Mouse (Mus musculus) lung, postnatal 0 days (tissue): ENCODE results near the gene Urb1. TPM values are rescaled to one million over a fixed set of nuclear protein-coding genes. Genes with fewer than 3 reads are reported as not detected.
A peak's percentile ranks its signal among the peaks of the same experiment; 100 is the strongest.
"Not testable (repeated sequence)": the region's sequence is repeated elsewhere in the genome, so short reads cannot be mapped to it uniquely, and the experiment has no call there.

Source experiments
- ATAC-seq: fragments of 200-750 bp; cut with Nextera tagmentation; 2 replicates; pipeline ENCODE4 v1.8.0; 2017; ENCODE audit warnings: moderate library complexity
- DNase-seq: peaks from one replicate; pipeline ENCODE4 v3.0.0-alpha.2; 2016; ENCODE audit warnings: low spot score
- H3K27ac ChIP-seq: fragments of 300-500 bp; sonication (generic); 2 replicates; pipeline ENCODE4 v1.5.1; 2014; ENCODE audit warnings: antibody characterized with exemption, mild to moderate bottlenecking, low read length, mixed read lengths
- H3K27me3 ChIP-seq: fragments of 300-500 bp; sonication (generic); replicated peaks from 2 replicates; pipeline ENCODE4 v1.6.1; 2014; ENCODE audit warnings: low read length, mixed read lengths; ENCODE audit not compliant: insufficient read depth
- H3K36me3 ChIP-seq: fragments of 300-500 bp; sonication (generic); 2 replicates; pipeline ENCODE4 v1.6.1; 2014; ENCODE audit warnings: low read length, mixed read lengths; ENCODE audit not compliant: insufficient read depth
- H3K4me1 ChIP-seq: fragments of 300-500 bp; sonication (generic); 2 replicates; pipeline ENCODE4 v1.6.1; 2014; ENCODE audit warnings: antibody characterized with exemption, low read depth, low read length, mixed read lengths; ENCODE audit not compliant: insufficient read depth
- H3K4me2 ChIP-seq: fragments of 300-500 bp; sonication (generic); replicated peaks from 2 replicates; pipeline ENCODE4 v1.6.1; 2014; ENCODE audit warnings: low read depth, mild to moderate bottlenecking, low read length, moderate library complexity, mixed read lengths
- H3K4me3 ChIP-seq: fragments of 300-500 bp; sonication (generic); 2 replicates; pipeline ENCODE4 v1.5.1; 2014; ENCODE audit warnings: low read depth, low read length
- H3K9ac ChIP-seq: fragments of 300-500 bp; sonication (generic); replicated peaks from 2 replicates; pipeline ENCODE4 v1.6.1; 2014; ENCODE audit warnings: low read depth, mild to moderate bottlenecking
- H3K9me3 ChIP-seq: fragments of 300-500 bp; sonication (generic); 2 replicates; pipeline ENCODE4 v1.6.1; 2016; ENCODE audit warnings: low read length, mixed read lengths
- CTCF ChIP-seq: IDR thresholded peaks from 2 replicates; pipeline ENCODE4 v1.5.1; 2016; ENCODE audit warnings: antibody characterized with exemption, mild to moderate bottlenecking
- EP300 ChIP-seq: IDR thresholded peaks from 2 replicates; pipeline ENCODE4 v1.6.1; 2016; ENCODE audit warnings: antibody characterized with exemption, mild to moderate bottlenecking, control low read depth
- WGBS: fragments of 180-500 bp; shearing (Covaris S2); extraction: QIAGEN DNeasy Blood & Tissue Kit; methylation state at CpG from one replicate; pipeline ENCODE4 v1.1.7; 2014; 5-methylcytosine and 5-hydroxymethylcytosine counted together
- polyA plus RNA-seq: library from polyadenylated mRNA; unstranded; fragments of >200 nt; fragmentation: Nextera tagmentation; extraction: Ambion mirVana; gene quantifications from 2 replicates; pipeline ENCODE4 v1.2.1, GENCODE M21; 2015

The Urb1 gene
- polyA plus RNA-seq, 1 experiment from 2014 or later = 2.7 TPM

- no peak for DNase-seq
- Histone ChIP-seq H3K4me2 (no peak within 1 kb of the TSS), H3K36me3 (no peaks in the 10 kb centered on the region), H3K27ac (0 out of 2 replicates have a peak within 1 kb of the TSS, but pooled peaks have one; percentile 4), H3K9me3 (no peaks in the 10 kb centered on the region), H3K4me3 (no peak within 1 kb of the TSS), H3K4me1 (peaks cover 11% of the 10 kb centered on the region; the same call in 1 of the 2 replicates), H3K9ac (no peak within 1 kb of the TSS), H3K27me3 (no peaks in the 10 kb centered on the region)
- WGBS = 65% methylated on average over 7 of the region's 7 CpGs
- ATAC-seq = no peak
- peak; percentile 34 for TF ChIP-seq CTCF
- TF ChIP-seq EP300 = no peak
These were observed 16.2 kb upstream of the Urb1 start, which contains the start of gene Eva1c for GRCm38 (mm10) chr16:90826457-90826856. Eva1c (plus strand) TSS chr16:90826719.

- H3K27me3 ChIP-seq = no peaks in the 10 kb centered on the region
- H3K36me3 ChIP-seq = no peaks in the 10 kb centered on the region
- DNase-seq (no peak), ATAC-seq (no peak)
- WGBS = 82% methylated on average over 5 of the region's 5 CpGs
- TF ChIP-seq CTCF (no peak), EP300 (no peak)
- no peak overlapping the region for H3K4me2 ChIP-seq
- H3K4me3 ChIP-seq = no peak overlapping the region
- H3K9ac ChIP-seq = no peak overlapping the region
- 0 out of 2 replicates have a peak overlapping the region, but pooled peaks have one; percentile 4 for H3K27ac ChIP-seq
- H3K9me3 ChIP-seq = no peaks in the 10 kb centered on the region
- peaks cover 11% of the 10 kb centered on the region; the same call in 1 of the 2 replicates for H3K4me1 ChIP-seq
These were observed 15.8 kb upstream of the Urb1 start for GRCm38 (mm10) chr16:90826041-90826440.

GRCm38 (mm10) chr16:90823986-90824385, 13.8 kb upstream of the Urb1 start:
- H3K4me1 ChIP-seq, H3K27me3 ChIP-seq, H3K36me3 ChIP-seq, H3K9me3 ChIP-seq, ATAC-seq, H3K9ac ChIP-seq, H3K27ac ChIP-seq, H3K4me3 ChIP-seq, H3K4me2 ChIP-seq, DNase-seq: not testable (repeated sequence)
- 57% methylated on average over 4 of the region's 4 CpGs for WGBS

- Histone ChIP-seq H3K4me2 (no peak overlapping the region), H3K27me3 (no peaks in the 10 kb centered on the region), H3K36me3 (no peaks in the 10 kb centered on the region), H3K4me3 (no peak overlapping the region), H3K27ac (no peak overlapping the region), H3K4me1 (peaks cover 6% of the 10 kb centered on the region; the same call in 1 of the 2 replicates), H3K9me3 (no peaks in the 10 kb centered on the region), H3K9ac (no peak overlapping the region)
- ATAC-seq (no peak), DNase-seq (peak; percentile 59)
- 58% methylated on average over 7 of the region's 7 CpGs for WGBS
- TF ChIP-seq CTCF = no peak
- TF ChIP-seq EP300 = no peak
These were observed 12.8 kb upstream of the Urb1 start for GRCm38 (mm10) chr16:90822981-90823380.

DNA sequence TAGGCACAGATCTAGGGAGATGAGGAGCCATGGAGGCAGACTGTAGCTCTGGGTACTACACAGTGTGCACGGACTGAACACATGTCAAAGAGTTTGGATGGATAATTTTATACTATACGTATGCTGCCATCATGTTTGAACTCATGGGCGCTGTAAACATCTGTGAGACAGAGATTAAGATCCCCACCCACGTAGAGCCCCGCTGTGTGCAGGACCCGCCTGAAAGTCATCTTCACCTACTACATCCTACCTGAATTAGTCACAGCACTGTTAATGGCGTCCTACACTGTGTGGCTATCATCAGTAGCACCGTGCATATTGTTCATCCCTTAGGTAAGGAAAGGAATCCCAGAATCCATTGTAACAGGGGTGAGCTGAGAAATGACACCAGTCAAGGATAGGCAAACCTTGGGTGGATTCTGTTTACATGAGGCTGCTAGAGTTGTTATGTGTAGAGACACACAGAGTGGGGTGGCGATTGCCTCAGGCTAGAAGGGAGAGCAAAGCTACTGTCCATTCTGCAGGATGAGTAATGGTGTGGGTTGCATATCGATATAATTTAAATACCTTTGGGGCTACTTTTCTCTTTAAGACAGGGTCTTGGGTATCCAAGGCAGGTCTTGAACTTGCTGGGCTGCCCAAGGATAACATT, 12.2 kb upstream of the Urb1 start:
- no peak overlapping the region for H3K4me3 ChIP-seq
- H3K27ac ChIP-seq = no peak overlapping the region
- H3K9me3 ChIP-seq = no peaks in the 10 kb centered on the region
- no peaks in the 10 kb centered on the region for H3K27me3 ChIP-seq
- DNase-seq = no peak
- peaks cover 6% of the 10 kb centered on the region; the same call in 1 of the 2 replicates for H3K4me1 ChIP-seq
- no peak overlapping the region for H3K4me2 ChIP-seq
- ATAC-seq = no peak
- WGBS = 88% methylated on average over 10 of the region's 10 CpGs
- no peaks in the 10 kb centered on the region for H3K36me3 ChIP-seq
- no peak for TF ChIP-seq EP300
- TF ChIP-seq CTCF = no peak
- no peak overlapping the region for H3K9ac ChIP-seq

DNA sequence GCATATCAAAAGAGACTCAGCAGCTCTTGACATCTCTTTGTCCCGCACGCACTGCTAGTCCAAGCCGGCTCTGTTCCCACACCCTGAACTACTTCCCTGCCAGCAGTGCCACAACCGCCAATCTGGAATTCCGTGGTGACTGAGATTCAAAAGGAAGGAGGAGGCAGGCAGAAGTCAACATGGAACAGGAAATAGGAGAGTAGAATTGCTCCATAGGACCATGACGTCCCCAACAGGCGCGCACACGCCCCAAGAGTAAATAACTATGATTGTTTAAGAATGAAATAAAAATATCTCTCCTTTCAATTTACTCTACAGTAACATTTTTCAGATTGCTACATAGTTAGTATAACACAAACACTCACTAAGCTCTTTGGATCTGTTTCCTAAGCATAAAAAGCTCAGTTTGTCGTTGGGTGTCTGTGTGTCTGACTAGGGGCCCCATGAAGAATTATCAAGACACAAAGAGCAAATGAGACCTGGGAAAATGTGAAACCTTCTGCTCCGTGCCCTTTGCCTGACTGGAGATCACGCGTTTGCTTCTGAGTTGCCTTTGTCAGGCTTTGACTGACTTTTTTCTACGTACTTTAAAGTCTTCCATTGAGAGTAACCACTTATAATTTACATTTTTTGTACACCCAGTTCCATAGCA, 11.0 kb upstream of the Urb1 start:
- no peaks in the 10 kb centered on the region for H3K36me3 ChIP-seq
- no peaks in the 10 kb centered on the region for H3K27me3 ChIP-seq
- TF ChIP-seq CTCF (no peak), EP300 (peak; percentile 99)
- WGBS = 48% methylated on average over 14 of the region's 14 CpGs
- DNase-seq = peak; percentile 94
- ATAC-seq = peak; percentile 95
- H3K4me1 ChIP-seq = peaks cover 6% of the 10 kb centered on the region; the same call in 1 of the 2 replicates
- no peaks in the 10 kb centered on the region for H3K9me3 ChIP-seq
- peak overlapping the region; percentile 74 for H3K27ac ChIP-seq
- no peak overlapping the region for H3K4me3 ChIP-seq
- no peak overlapping the region for H3K9ac ChIP-seq
- H3K4me2 ChIP-seq = no peak overlapping the region; the same call in 1 of the 2 replicates
